Mouse (Mus musculus): ENCODE results near the gene Plbd1.
A peak's percentile ranks its signal among the peaks of the same experiment; 100 is the strongest.

Plbd1 gene

DNA sequence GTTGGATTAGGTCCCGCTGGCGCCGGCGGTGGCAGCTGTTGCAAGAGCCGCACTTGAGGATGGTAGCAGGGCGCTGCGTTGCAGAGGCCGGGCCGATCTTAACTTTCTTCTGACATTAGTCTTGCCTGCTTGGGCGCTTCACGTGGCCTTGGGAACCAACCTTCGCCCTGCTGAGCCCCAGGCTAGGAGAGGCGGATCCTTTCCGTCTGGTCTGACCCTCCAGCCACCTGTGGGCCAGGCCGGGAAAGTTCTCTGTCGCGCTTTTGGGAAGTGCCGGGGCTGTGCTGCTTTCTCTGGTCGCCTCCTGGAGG, at the start of gene Plbd1:
Plbd1 (minus strand) TSS at position 223 of the 311 bp plus-strand sequence.
- DNase-seq = peak; percentile 46 to 64

DNA sequence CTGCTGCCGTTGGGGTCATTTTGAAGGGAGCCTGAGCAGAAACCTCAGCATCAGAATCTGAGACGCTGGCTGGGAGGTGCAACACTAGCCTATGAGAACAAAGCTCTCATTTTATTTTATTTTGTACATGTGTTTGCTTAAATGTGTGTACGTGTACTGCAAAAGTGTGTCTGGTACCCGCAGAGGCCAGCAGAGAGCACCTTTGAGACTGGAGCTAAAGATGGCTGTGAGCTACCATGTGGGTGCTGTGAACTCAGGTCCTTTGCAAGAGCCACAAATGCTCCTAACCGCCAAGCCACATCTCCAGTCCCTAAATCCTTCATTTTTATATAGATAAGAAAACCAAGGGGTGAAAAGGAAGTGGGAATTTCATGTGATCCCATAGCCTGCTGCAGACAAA, 48.7 kb upstream of the Plbd1 start:
- no peak for DNase-seq

DNA sequence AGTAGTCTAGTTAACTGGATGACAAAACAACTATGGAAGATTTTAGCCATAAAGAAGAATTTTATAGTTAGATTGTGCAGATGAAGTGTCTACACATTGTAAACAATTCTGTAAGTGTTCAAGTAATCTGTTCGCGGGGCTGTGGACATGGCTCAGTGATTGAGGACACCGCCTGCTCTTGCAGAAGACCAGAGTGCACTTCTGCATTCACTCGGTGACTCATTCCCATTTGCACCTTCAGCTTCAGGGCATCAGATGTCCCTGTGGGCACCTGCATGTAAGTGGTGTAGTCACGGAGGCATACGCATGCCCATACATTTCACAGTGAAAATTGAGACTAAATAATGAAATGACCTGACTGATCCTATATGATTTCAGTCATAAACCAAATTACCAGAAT, 46.9 kb upstream of the Plbd1 start:
- no peak for DNase-seq

DNA sequence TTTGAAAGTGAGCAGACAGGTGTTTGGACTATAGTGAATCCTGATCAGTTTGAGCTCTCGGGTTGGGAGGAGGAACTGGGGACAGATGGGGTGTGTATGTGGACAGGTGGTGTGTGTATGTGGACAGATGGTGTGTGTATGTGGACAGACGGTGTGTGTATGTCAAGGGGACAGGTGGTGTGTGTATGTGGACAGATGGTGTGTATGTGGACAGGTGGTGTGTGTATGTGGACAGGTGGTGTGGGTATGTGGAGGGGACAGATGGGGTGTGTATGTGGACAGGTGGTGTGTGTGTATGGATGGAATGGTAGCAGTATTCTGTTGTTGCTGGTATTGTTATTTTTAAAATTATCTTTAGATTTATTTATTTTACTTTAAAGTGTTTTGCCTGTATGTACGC, 40.1 kb upstream of the Plbd1 start:
- no peak for DNase-seq

DNA sequence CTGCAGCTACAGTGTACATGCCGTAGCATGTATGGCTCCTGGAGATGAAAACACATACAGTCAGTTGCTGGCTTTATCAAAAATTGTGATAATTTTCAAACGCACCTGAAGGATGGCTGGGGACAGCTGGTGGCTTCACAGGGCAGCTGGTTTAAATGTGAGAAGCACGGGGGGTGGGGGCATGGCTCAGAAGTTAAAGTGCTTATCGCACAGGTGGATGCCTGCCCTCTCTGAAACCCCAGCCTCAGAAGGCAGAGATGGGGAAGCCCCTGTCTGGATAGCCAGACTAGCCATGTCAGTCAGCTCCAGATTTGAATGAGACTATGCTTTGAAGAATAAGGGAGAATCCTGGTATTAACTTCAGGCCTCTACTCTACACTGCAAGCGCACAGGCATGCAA, 39.5 kb upstream of the Plbd1 start:
- DNase-seq = no peak

DNA sequence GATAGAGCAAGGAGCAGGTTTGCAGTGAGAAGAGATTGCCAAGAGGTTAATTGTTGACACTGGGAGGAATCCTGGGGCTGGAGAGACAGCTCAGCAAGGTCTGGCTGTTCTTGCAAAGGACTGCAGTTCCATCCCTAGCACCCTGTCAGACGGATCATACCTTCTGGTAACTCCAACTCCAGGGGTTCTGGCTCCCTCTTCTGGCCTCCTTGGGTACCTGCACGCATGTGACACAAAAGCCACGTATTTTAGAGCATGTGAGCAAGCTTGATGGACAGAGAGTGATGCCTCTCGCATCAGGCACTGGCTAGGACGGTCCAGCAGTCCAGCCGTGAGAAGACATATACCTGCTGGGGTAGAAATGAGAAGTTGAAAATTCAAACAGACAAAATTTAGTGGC, 29.6 kb upstream of the Plbd1 start:
- no peak for DNase-seq

DNA sequence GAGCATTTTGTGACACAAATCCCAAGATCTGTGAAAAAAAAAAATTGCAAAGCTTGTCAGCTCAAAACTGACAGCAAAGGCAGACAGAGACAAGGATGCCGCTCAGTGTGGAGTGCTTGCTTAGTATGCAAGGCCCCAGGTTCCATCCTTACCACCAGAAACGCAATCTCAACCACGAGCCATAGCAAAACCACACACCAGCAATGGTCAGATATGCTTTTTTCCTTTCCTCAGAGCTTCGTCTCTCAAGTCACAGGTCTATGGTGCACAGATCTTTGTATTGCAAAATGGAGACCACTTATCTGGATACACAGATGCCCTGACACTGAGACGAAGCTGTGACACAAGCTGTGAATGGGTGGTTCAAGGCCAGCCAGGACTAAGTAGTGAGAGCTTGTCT, 28.8 kb upstream of the Plbd1 start:
- no peak for DNase-seq

DNA sequence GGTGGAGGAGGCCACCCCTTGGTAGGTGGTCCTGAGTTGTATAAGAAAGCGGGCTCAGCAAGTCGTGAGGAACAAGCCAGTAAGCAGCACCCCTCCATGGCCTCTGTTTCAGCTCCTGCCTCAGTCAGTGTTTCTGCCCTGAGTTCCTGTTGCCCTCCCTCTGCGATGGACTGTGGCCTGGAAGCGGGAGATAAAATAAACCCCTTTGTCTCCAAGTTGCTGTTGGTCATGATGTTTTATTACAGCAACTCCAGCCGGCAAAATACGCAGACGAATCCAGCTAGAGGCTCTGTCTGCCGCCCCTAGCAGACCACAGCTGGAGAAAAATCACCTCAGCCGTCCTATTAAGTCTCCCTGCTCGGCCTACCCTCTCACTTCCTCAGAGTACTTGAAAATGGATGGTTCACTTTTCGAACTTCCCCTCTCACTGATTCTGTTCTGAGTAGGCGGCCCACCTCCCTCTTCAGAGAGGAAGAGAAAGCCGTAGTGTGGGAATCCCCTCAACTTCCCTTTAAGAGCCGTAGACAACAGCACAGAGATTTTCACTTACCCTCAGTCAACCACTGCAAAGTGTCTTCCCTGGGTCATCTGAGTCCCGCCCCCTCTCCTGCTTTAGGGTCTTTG, 28.2 kb upstream of the Plbd1 start:
- DNase-seq = no peak

DNA sequence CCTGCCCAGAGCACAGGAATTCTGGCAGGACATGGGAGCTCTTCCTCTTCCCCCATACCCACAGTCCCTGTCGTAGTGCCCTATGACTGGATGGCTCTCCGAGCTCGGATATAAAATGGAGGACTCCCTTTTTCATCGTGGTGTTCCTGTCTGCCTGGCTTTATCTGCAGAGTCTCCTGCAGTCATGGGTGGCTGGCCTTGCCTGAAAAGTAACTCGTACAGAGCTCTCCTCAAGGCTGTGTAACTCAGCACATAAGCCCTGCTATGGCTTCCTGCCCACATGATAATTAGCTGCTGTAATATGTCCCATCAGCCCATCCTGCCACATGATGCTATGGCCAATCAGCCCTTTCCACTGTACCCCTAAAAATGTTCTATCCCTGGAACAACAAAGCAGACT, 23.7 kb upstream of the Plbd1 start:
- no peak for DNase-seq

DNA sequence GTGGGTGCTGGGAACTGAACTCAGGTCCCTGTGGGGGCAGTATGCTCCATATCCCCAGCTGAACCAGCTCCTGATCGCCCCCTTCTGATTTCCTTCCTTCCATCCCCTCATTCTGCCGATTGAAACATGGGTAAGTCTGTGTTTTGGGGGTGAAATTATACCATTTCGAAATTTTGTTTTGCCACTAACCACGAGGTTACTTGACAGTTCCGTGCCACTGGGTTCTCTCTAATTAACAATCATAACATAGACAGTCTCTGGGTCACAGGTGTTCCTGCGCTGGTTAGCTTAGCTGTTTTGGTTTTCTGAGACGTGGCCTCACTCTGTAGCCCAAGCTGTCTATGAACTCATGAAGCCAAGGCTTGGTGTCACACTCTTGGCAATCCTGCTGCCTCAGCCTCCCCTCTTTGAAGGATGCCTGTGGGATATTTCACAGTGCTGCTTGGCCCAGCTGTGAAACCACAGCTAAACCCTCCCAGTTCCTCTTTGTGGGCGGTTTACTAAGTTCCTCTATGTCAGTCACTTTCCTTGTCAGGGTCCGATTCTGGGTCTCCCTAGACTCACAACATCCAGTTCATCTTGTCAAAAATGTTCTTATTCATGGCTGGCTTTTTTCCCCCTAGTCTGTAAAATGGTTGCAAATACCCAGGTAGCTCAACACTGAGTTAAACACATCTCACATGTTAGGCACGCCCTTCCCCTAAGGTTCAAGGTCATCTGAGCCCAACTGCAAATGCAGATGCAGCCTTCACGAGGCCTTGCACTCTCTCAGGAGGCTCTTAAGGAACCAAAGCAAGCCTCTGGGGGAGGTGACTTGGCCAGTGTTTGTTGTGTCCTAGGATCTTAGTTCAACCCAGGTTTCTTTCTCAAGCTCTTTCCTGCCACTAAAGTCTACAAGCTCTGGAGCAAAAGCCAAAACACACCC, 21.9 kb upstream of the Plbd1 start:
- DNase-seq = no peak

DNA sequence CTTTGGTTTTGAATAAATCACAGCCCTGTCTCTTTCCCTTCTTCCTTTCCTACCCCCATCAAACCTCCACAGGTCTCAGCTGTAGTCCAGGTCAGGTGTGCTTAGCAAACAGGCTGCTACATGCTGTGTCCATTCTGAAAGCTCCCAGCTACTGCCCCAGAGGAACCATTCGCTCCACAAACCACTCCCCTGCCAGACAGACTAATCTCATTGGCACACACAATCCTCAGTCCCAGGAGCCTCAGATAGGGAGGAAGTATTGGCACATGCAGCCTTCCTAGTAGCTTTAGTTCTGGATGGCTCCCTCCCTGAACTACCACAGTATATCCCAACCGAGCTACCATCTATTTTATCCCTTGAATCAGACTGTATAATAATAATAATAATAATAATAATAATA, 17.7 kb upstream of the Plbd1 start:
- no peak for DNase-seq

DNA sequence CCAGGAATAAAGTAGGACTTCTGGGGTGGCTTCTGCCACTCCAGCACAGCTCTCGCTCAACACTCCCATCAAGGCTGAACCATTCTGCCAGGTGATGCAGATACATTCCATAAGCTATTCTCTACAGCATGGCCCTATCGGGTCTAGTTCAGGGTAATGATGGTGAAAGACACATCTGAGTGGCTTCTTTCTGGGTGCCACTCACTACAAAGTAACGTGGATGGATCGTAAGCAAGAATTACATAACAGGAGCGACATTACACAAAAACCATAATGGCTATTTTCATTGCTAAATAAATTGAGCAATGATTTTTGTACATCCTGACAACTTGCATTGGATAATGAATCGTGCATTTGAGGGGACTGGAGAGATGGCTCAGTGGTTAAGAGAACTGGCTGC, 13.2 kb upstream of the Plbd1 start:
- no peak for DNase-seq

DNA sequence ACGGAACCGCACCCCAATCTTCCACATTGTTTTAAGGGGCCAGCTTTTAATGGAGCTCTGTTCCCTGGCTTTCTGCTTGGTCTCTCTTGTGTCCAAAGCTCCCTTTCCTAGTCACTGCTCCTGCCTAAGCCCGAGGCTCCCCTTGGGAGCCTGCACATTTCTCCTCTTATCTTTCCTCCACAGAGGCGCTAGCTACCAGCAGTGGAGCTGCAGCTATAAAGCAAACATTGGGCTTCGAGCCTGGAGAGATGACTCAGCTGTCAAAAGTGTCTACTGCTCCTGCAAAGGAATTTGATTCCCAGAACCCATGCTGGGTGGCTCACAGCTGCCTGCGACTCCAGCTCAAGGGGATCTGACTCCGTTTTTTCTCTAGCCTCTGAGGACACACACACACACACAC, 10.7 kb upstream of the Plbd1 start:
- DNase-seq = peak in 1 of 2 experiments; percentile 16

DNA sequence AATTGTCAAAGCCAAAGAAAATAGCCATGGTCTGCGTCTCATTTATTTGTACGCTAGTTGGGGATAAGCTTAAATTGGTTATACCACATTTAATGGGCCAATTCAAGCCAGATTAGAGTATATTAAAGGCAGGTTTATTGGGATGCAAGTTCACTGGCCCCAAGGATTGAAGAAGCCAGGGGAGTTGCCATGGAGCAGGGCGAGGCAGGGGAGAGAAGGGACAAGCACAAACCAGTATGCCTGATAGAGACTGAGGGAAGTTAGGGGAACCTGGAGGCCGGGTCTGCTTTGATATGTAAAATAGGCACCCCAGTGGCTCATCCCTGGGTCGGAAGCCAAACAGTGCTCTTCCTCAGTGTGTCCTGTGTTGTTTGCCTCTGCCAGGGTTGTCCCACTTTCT, 7.5 kb upstream of the Plbd1 start:
- no peak for DNase-seq

DNA sequence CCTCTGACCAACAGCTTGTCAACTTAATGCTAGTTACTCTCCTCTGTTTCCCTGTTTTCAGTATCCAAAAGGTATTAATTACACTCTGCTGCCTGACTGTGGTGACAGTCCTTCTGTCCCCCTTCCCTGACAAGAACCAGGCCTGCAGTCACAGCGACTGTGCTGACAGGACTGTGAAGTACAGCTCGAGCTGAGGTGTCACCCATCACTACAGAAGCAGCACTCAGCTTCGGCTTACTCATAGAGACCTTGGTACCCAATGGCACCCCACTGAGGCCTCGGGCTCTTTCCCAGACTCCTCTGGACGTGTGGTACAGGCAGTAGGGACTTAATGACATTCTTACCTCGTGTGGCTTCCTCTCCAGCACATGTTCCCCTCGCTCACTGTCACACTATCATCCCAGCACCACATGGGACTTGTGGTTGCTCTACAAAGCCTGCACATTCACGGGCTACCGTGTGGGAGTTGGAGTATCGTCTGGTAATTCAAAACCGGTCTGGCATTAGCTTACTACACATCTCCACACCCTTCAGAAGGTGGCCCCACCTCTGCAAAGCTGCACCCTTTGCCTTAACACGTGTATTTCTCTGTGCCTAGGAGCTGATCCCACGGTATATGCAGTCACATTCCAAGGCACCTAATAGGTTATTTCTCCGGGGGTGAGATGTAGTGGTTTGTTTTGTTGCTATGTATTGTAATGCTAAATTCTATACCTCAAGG, 6.7 kb upstream of the Plbd1 start:
- DNase-seq = no peak

DNA sequence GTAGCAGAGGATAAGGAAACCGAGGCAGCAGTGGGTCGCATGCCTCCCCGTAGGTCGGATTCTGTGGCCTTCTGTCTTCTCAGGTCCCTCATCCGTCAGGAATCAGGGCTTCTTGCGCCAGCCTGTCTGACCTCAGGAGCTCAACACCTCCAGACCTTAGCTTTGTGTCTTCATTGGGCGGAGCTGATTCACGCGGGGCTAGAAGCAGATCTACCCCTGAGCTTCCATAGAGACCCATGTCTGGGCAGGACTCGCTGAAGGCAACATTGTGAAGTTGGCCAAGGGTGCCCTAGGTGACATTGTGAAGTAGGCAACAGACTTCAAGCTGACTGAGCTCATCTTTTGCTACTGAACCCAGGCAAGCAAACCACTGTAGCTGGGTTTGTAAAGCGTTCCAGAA, 335 bp upstream of the Plbd1 start:
- DNase-seq = no peak

DNA sequence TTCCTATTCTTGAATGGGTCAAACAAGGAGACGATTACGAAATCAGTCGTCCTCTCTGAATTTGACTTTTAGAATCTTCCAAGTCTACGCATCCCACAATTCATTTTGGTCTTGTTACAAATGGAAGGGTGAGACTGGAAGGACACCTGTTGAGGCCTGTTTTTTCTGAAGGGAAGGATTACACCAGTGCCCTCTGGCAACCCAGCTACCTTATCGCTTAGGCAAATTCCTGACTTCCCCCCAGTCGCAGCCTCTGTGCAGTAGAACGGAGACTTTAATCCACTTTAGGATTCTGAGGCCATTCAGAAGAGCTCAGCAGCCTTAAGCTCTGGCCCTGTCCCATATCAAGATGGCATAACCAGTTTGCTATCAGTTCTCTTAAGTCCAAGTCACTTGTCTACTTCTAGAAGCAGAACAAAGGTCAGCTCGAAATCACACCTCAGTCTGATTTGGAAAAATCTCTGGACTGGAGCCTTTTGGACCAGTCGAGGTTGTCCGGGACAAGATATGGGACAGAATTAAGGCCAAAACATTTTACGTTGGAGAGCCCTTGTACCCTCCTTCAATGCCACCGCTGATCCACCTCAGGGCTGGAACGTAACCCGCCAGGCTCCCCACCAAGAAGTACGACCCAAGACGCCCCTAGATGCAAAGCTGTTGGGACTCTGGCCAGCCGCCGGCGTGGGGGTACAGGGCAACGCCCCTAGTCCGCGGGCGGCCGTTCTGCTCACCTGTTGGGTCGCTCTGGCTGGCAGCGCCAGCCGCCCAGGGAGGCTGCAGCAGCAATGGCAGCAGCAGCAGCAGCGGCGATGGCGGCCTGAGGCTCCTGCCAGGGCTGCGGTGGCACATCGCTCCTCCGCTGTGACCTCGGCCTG, 660 bp downstream of the Plbd1 start:
- no peak for DNase-seq

DNA sequence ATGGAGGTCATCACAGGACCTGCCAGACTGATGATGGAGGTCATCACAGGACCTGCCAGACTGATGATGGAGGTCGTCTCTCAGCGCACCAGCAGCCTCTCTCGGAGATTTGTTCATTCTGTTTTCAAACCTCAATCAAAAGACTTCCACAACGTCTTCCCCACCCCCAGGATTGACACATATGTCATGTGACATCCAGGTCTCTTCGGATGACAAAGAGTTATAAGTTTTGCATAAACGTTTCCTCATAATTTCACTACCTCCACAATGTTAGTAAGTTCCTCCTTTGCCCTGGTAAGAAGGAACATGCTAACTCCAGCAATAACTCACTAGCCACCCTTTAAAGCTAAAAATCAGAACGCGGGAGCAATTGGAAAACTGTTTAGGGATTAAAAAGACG, 2.5 kb downstream of the Plbd1 start:
- DNase-seq = no peak

DNA sequence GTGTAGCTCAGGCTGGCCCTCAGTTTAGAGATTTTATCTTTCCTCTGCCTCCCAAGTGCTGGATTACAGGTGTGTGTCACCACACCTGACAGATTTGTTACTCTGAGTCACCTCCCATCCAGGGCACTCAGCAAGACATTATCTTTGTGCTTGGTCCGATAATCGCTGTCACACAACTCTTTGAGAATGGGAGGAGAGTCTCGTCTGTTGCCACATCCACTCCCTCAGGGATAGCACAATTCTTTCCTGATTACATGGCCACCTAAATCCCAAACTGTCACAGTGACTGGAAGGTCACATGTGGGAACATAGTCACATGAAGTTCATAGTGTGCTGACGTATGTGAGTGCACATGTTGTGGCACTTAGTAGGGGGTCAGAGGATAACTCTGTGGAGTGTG, 3.4 kb downstream of the Plbd1 start:
- no peak for DNase-seq

DNA sequence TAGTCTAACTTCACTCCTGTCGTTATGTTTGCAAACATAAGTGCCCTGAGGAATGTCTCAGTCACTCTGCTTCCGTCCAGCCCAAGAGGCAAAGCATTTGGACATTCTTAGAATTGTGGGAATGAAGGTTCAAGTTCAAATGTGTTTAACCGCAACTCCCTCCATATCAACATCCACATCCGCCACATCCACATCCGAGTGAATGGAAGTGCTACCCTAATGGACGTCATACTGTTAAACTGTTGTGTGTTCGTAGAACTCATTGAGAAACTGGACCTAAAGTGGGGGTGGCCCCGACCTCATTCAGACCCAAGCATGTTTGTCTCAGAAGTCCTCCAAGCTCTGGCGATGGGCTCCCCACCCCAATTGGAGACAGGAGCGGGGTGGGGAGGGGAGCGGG, 5.9 kb downstream of the Plbd1 start:
- no peak for DNase-seq

DNA sequence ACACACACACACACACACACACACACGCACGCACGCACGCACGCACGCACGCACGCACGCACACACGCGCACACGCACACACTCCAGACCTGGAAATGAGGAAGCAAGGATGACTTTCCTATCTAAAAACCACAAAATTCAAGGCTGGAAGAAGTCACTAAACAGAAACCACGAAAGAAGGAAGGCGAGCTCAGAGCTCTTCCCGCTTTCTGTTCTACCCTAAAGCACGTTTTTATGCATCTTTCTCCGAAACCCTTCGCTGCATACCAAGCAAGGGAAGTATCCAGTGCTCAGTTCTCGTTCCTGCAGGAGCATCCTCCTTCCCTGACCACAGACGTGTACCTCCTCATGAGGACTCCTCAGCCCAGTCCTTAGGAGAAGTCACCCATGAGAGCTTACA, 7.3 kb downstream of the Plbd1 start:
- no peak for DNase-seq

DNA sequence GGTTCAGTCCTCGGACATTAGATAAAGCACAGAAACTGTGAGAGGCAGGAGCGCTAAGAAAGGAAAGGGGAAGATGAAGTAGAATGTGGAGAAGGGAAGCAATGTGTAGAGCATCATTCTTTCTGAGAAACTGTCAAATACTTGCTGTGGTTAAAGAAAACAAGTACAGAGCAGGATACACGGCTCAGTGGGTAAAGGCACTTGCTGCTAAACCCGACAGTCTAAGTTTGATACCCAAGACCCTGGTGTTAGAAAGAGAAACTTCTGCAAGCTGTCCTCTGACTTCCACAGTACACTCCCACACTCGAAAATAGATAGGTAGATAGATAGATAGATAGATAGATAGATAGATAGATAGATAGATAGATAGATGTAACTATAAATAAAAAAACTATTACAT, 8.4 kb downstream of the Plbd1 start:
- DNase-seq = no peak

DNA sequence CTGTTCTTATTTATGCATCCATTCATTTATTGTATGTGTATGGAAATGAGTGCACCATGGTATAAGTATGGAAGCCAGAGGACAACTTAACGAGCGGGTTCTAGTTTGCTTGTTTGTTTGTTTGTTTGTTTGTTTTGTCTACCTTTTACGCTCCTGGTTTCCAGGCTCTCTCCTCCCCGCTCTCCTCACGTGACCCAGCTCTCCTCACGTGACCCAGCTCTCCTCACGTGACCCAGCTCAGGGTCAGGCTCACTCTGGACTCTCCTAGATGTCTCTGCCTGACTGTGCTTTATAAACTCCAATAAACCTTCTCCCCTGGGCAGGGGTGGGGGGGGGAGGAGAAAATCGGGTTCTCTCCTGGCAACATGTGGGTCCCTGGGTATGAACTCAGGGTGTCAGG, 11.1 kb downstream of the Plbd1 start:
- DNase-seq = no peak
